Mouse (Mus musculus) stomach, postnatal 0 days (tissue): Measurements from ENCODE around the gene Sike1. TPM values are rescaled to one million over a fixed set of nuclear protein-coding genes. Genes with fewer than 3 reads are reported as not detected.

ENCODE experiments used
- ATAC-seq: fragments of 200-750 bp; cut with Nextera tagmentation; 2 replicates; pipeline ENCODE4 v1.8.0; 2017; ENCODE audit not compliant: low FRiP score, low TSS enrichment
- DNase-seq: peaks from one replicate; pipeline ENCODE4 v3.0.0-alpha.2; 2016; ENCODE audit warnings: low spot score
- H3K27ac ChIP-seq: fragments of 300-500 bp; sonication (generic); replicated peaks from 2 replicates; pipeline ENCODE4 v1.5.1; 2014; ENCODE audit warnings: mild to moderate bottlenecking, control low read depth
- H3K27me3 ChIP-seq: fragments of 300-500 bp; sonication (generic); 2 replicates; pipeline ENCODE4 v1.6.1; 2014; ENCODE audit warnings: low read length; ENCODE audit not compliant: control insufficient read depth, insufficient read depth
- H3K36me3 ChIP-seq: fragments of 300-500 bp; sonication (generic); 2 replicates; pipeline ENCODE4 v1.6.1; 2014; ENCODE audit warnings: low read length, mixed read lengths; ENCODE audit not compliant: control insufficient read depth, insufficient read depth
- H3K4me1 ChIP-seq: fragments of 300-500 bp; sonication (generic); replicated peaks from 2 replicates; pipeline ENCODE4 v1.6.1; 2014; ENCODE audit warnings: antibody characterized with exemption; ENCODE audit not compliant: control insufficient read depth, insufficient read depth
- H3K4me2 ChIP-seq: fragments of 300-500 bp; sonication (generic); replicated peaks from 2 replicates; pipeline ENCODE4 v1.6.1; 2014; ENCODE audit warnings: low read depth, mild to moderate bottlenecking, control low read depth, moderate library complexity
- H3K4me3 ChIP-seq: fragments of 300-500 bp; sonication (generic); 2 replicates; pipeline ENCODE4 v1.5.1; 2014; ENCODE audit warnings: low read depth, low read length, control low read depth
- H3K9ac ChIP-seq: fragments of 300-500 bp; sonication (generic); 2 replicates; pipeline ENCODE4 v1.6.1; 2014; ENCODE audit warnings: mild to moderate bottlenecking, low read length, control low read depth, mixed read lengths
- H3K9me3 ChIP-seq: fragments of 300-500 bp; sonication (generic); 2 replicates; pipeline ENCODE4 v1.6.1; 2016; ENCODE audit warnings: low read length; ENCODE audit not compliant: control insufficient read depth
- CTCF ChIP-seq: IDR thresholded peaks from 2 replicates; pipeline ENCODE4 v1.5.1; 2016; ENCODE audit warnings: antibody characterized with exemption, low read depth, mild to moderate bottlenecking, moderate library complexity
- EP300 ChIP-seq: optimal IDR thresholded peaks from 2 replicates; pipeline ENCODE3; 2016; ENCODE audit warnings: antibody characterized with exemption
- WGBS: fragments of 180-500 bp; shearing (Covaris S2); extraction: QIAGEN DNeasy Blood & Tissue Kit; methylation state at CpG from one replicate; pipeline ENCODE4 v1.1.7; 2014; 5-methylcytosine and 5-hydroxymethylcytosine counted together
- polyA plus RNA-seq: library from polyadenylated mRNA; unstranded; fragments of >200 nt; fragmentation: Nextera tagmentation; extraction: Ambion mirVana; gene quantifications from 2 replicates; pipeline ENCODE4 v1.2.1, GENCODE M21; 2015

The Sike1 gene
- 45.2 and 49.6 TPM in 2 replicates for polyA plus RNA-seq

GRCm38 (mm10) chr3:102995605-102996321 lies at the start of gene Sike1:
TSS of gene Sike1 (plus strand) at chr3:102995708.
- Histone ChIP-seq H3K9ac (peak within 1 kb of the TSS; percentile 78), H3K4me3 (peak within 1 kb of the TSS; percentile 73), H3K4me1 (0 out of 2 replicates have a peak, but pooled peaks cover 2% of the 10 kb centered on the region), H3K27me3 (no peaks in the 10 kb centered on the region), H3K4me2 (peak within 1 kb of the TSS; percentile 64), H3K27ac (peak within 1 kb of the TSS; percentile 95), H3K9me3 (no peaks in the 10 kb centered on the region), H3K36me3 (peaks cover 16% of the 10 kb centered on the region)
- TF ChIP-seq CTCF (no peak), EP300 (no peak)
- ATAC-seq (peak; percentile 98), DNase-seq (peak; percentile 94)
- under 1% methylated on average over 55 of the region's 60 CpGs for WGBS

- Histone ChIP-seq H3K4me3 (no peak overlapping the region), H3K4me1 (no peaks in the 10 kb centered on the region), H3K27me3 (no peaks in the 10 kb centered on the region), H3K9me3 (no peaks in the 10 kb centered on the region), H3K4me2 (no peak overlapping the region), H3K9ac (no peak overlapping the region), H3K36me3 (no peaks in the 10 kb centered on the region), H3K27ac (no peak overlapping the region)
- TF ChIP-seq EP300 (no peak), CTCF (no peak)
- WGBS, result 60% methylated on average over 3 of the region's 3 CpGs
- ATAC-seq (no peak), DNase-seq (no peak)
Observed at GRCm38 (mm10) chr3:102946312-102946711, 49.2 kb upstream of the Sike1 start.

- Histone ChIP-seq H3K4me1 (no peaks in the 10 kb centered on the region), H3K9ac (no peak overlapping the region), H3K9me3 (no peaks in the 10 kb centered on the region), H3K27me3 (no peaks in the 10 kb centered on the region), H3K4me2 (no peak overlapping the region), H3K27ac (no peak overlapping the region), H3K4me3 (no peak overlapping the region), H3K36me3 (no peaks in the 10 kb centered on the region)
- DNase-seq (peak; percentile 47), ATAC-seq (0 out of 2 replicates have a peak, but pooled peaks have one; percentile 53)
- 50% methylated on average over 5 of the region's 5 CpGs for WGBS
- TF ChIP-seq EP300 (no peak), CTCF (no peak)
Observed at GRCm38 (mm10) chr3:102946861-102947260, 48.6 kb upstream of the Sike1 start.

DNA sequence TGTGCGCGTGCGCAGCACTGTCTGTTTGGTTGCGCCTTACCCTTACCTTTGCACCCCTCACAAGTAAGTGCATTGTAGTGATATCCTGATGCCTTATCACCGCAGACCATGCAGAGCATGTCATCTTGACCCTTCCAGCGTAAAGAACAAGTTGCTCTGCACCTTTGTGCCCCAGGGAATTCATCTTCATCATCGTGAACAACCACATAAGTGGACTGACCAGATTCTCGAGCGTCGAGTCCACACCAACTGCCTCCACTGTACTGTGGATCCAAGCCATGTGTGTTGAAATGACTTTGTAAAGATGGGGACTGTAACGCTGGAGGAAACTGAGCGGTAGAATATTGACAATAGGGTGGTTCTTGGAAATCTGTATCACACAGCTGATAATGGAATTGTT lies 41.0 kb upstream of the Sike1 start:
- no peaks in the 10 kb centered on the region for H3K9me3 ChIP-seq
- H3K4me1 ChIP-seq, result no peaks in the 10 kb centered on the region
- ATAC-seq, result no peak
- H3K27me3 ChIP-seq, result no peaks in the 10 kb centered on the region
- H3K36me3 ChIP-seq, result no peaks in the 10 kb centered on the region
- no peak overlapping the region for H3K4me2 ChIP-seq
- H3K4me3 ChIP-seq, result no peak overlapping the region
- TF ChIP-seq CTCF, result no peak
- TF ChIP-seq EP300, result no peak
- 76% methylated on average over 12 of the region's 12 CpGs for WGBS
- H3K9ac ChIP-seq, result no peak overlapping the region
- no peak for DNase-seq
- H3K27ac ChIP-seq, result no peak overlapping the region

- ATAC-seq (no peak), DNase-seq (no peak)
- Histone ChIP-seq H3K9ac (no peak overlapping the region), H3K27ac (no peak overlapping the region), H3K9me3 (no peaks in the 10 kb centered on the region), H3K36me3 (no peaks in the 10 kb centered on the region), H3K4me1 (no peaks in the 10 kb centered on the region), H3K4me2 (no peak overlapping the region), H3K27me3 (no peaks in the 10 kb centered on the region), H3K4me3 (no peak overlapping the region)
- no peak for TF ChIP-seq CTCF
- no peak for TF ChIP-seq EP300
- WGBS, result 88% methylated on average over 3 of the region's 3 CpGs
Observed at GRCm38 (mm10) chr3:102955143-102955542, 40.4 kb upstream of the Sike1 start.

- no peaks in the 10 kb centered on the region for H3K9me3 ChIP-seq
- H3K4me1 ChIP-seq, result no peaks in the 10 kb centered on the region
- DNase-seq (no peak), ATAC-seq (no peak)
- TF ChIP-seq CTCF, result no peak
- no peak for TF ChIP-seq EP300
- 69% methylated on average over 3 of the region's 3 CpGs for WGBS
- H3K27ac ChIP-seq, result no peak overlapping the region
- no peaks in the 10 kb centered on the region for H3K36me3 ChIP-seq
- no peaks in the 10 kb centered on the region for H3K27me3 ChIP-seq
- no peak overlapping the region for H3K9ac ChIP-seq
- H3K4me2 ChIP-seq, result no peak overlapping the region
- H3K4me3 ChIP-seq, result no peak overlapping the region
Observed at GRCm38 (mm10) chr3:102955596-102955995, 39.9 kb upstream of the Sike1 start.
